Mouse (Mus musculus): Measurements from ENCODE around the gene Glra3.

The Glra3 gene

GRCm38 (mm10) chr8:55939870-55940525, at the start of gene Glra3:
Glra3 (plus strand) TSS chr8:55940460.
- DNase-seq = no peak

DNA sequence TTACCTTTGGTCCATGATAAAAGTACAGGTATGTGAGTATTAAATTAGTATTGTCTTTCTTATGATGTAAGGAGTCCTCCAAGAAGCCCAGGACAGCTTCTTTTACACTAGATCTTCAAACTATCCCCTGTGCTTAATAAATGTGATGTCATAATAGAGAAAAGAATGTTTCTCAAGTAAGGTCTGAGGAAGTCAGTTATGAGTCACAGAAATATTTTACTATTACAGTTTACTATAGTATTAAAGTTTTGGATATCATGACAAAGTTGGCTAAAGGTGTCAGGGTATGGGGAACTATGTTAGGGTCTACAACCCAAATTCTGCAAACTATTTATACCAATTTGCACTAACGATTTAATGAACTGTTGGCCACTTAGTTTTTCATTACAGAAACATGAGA, 33.4 kb upstream of the Glra3 start, which contains the start of gene Adam29:
Gene Adam29, minus strand, starts transcription at position 101 of the 400 bp plus-strand sequence.
- DNase-seq = no peak

- DNase-seq = no peak
These were observed 243 bp downstream of the Glra3 start for GRCm38 (mm10) chr8:55940526-55940880.

- DNase-seq = no peak
These were observed 24.6 kb downstream of the Glra3 start for GRCm38 (mm10) chr8:55964759-55965320.

DNA sequence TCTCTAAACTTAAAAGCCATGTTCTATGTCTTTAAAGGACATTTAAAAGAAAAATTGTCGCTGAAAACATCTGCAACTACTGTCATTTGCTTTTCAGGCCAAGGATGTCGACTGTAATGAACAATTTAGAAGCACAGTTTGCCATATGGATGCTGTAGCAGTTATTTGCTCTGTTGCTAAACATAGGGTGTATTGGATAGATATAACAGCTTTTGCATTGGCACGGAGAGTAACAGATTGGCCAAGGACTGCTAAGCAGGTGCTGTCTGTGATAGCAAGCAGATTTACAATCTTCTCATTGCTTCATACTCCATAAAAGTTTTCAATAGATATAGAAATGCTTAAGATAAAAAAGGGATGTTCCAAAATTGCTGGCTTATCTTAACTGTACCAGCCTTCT, 57.6 kb downstream of the Glra3 start:
- DNase-seq = no peak

DNA sequence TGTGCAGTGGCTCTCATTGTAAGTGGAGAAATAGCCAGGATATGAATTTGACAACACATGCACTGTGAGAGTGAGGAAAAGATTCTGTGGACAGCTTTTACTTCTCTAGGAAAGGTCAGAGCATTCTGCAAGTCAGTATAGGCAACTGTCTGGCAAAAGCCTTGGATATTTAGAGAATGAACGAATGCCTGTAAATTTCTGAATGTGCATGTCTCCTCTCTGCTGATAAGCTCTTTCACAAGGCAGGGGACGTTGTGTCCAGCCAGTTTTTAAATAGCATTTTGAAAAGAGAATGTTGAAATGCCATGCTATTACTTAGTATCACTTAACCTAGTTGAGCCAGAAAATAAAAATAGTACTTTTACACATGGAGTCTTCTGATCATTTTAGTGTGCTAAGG, 114.1 kb downstream of the Glra3 start:
- no peak for DNase-seq

DNA sequence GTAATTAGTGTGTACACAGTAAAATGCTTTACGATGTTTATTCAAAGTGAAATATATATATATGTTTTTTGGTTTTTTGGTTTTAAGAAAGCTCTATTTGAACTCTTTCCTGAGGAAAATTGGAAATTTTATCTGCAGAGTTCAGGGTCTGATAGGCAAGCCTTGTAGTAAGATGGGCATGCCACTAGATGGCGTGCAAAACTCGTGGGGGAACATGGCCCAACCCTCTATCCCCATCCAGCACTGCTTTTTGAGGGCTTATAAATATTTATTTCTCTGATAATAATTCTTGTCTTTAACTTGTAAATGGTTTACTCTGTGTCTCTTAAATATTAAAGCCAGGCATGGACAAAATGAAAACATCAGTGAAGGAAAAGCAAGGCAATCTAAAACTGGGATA, 122.8 kb downstream of the Glra3 start:
- no peak for DNase-seq

DNA sequence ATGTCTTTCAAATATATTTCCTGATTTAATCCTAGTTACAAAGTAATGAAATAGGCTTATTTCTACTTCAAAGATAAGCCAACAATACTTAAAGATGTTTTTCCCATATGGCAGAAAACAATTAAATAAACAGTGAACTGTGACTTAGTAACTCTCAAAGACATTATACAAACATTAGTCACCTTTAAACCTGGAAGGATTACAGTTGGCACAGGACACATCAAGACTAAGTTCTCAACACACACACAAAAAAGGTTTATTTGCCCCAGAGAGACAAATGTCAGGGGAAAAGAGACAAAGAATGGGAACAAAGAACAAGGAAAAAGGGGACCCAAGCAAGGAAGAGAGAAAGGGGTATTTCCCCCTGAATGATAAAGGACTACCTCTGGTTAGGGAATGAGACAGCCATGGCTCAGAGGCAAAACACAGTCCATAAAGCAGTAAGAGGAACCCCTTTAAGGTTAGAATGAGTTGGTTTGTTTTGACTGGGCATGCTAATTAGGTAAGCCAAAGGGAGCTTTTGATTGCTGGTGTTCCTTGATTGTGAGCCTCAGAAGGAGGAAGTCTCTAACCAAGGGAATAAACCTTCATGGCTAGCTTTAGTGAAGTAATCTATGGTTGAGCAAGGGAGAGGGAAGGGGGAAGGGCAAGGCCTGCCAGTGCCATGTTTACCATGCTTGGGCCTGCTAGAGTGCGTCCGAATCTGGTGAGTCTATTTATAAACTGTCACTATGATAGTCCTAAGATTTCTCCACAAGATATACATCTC, 130.4 kb downstream of the Glra3 start:
- no peak for DNase-seq

GRCm38 (mm10) chr8:56083654-56084053, 143.4 kb downstream of the Glra3 start:
- no peak for DNase-seq

DNA sequence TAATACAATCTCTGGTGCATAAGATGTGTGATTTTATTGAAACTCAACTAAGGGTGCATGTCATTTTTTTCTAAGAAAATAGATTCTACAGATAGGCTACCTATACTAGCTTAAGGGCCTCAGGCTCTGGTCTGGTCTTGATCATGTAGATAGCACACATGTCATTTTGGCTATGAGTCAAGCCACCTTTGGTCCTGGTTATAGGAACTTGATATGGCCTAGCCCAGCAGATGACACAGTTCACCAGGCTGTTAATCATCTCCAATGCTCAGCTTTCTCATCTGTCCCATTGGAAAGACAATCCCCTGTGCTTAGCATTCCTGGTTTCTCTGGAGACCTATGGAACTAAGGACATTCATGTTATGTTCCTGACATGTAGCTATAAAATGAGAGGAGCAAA, 154.1 kb downstream of the Glra3 start:
- DNase-seq = no peak

- no peak for DNase-seq
These were observed 170.0 kb downstream of the Glra3 start for GRCm38 (mm10) chr8:56110296-56110695.

GRCm38 (mm10) chr8:56129357-56129756, 189.1 kb downstream of the Glra3 start:
- no peak for DNase-seq

DNA sequence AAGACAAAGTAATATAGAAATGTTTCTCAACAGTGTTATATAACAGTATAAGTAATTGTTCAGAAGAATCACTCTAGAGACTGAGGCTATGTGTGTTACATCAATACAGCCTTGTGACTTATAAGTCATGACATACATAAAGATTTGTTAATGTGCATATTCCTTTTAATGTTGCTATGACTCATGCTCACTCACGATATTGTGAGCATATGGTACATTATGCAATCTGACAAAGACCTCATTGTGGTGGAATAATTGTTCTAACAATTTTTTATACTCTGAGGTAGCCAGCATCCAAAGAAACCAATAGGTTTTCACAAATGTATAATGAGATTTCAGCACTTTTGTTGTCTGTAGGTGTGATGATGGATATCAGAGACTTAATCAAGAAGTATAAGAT, 210.4 kb downstream of the Glra3 start:
- DNase-seq = no peak

GRCm38 (mm10) chr8:56151574-56151973, 211.3 kb downstream of the Glra3 start:
- DNase-seq = no peak

- no peak for DNase-seq
These were observed 218.7 kb downstream of the Glra3 start for GRCm38 (mm10) chr8:56158966-56159365.

All from cerebellum, adult 11 months (tissue).